Mouse (Mus musculus) erythroblast, embryonic 14.5 days (primary cell): ENCODE measurements around the gene Cep135. TPM values are rescaled to one million over a fixed set of nuclear protein-coding genes. Genes with fewer than 3 reads are reported as not detected.

Experiments used
- H3K27me3 ChIP-seq: 2 replicates; pipeline ENCODE4 v1.6.1; 2012; ENCODE audit warnings: inconsistent platforms; ENCODE audit not compliant: control insufficient read depth
- H3K36me3 ChIP-seq: 2 replicates; pipeline ENCODE4 v1.6.1; 2012; ENCODE audit warnings: mild to moderate bottlenecking, inconsistent platforms; ENCODE audit not compliant: control insufficient read depth
- H3K4me1 ChIP-seq: 2 replicates; pipeline ENCODE4 v1.6.1; 2012; ENCODE audit warnings: inconsistent platforms; ENCODE audit not compliant: control insufficient read depth
- H3K4me3 ChIP-seq: replicated peaks from 2 replicates; pipeline ENCODE3; 2012; ENCODE audit warnings: moderate library complexity, mild to moderate bottlenecking, inconsistent platforms
- H3K9me3 ChIP-seq: 2 replicates; pipeline ENCODE4 v1.6.1; 2012; ENCODE audit warnings: low read length, inconsistent platforms, mixed read lengths; ENCODE audit not compliant: control insufficient read depth
- GATA1 ChIP-seq: IDR thresholded peaks from 2 replicates; pipeline ENCODE4 v1.6.1; 2012; ENCODE audit warnings: low read length, inconsistent platforms, mixed read lengths
- TAL1 ChIP-seq: IDR thresholded peaks from 3 replicates; pipeline ENCODE4 v1.6.1; 2012; ENCODE audit warnings: low read length, inconsistent platforms, mixed read lengths
- polyA plus RNA-seq: library from polyadenylated mRNA; stranded (reverse); fragments of >175 nt; gene quantifications from 2 replicates; pipeline ENCODE4 v1.2.3, GENCODE M21; 2012

Gene Cep135
- polyA plus RNA-seq, 1 experiment = 0.53 TPM

DNA sequence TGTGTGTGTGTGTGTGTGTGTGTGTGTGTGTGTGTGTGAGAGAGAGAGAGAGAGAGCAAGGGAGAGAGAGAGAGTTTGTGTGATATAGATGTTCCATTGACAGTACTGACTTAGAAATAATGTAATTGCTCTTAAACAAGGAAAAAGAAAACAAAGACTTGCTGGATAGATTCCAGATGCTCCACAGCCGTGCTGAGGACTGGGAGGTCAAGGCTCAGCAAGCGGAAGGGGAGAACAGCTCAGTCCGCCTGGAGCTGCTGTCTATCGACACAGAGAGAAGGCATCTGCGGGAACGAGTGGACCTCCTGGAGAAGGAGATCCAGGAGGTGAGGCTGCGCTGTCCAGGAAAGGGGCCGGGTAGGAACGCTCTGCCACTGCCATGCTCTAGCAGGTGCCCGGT is 45.5 kb downstream of the Cep135 start:
- Histone ChIP-seq H3K36me3 (peaks cover 88% of the 10 kb centered on the region), H3K4me3 (no peak overlapping the region), H3K4me1 (no peaks in the 10 kb centered on the region), H3K9me3 (peaks cover 2% of the 10 kb centered on the region; the same call in 1 of the 2 replicates), H3K27me3 (no peaks in the 10 kb centered on the region)
- TF ChIP-seq GATA1 (no peak), TAL1 (no peak)

DNA sequence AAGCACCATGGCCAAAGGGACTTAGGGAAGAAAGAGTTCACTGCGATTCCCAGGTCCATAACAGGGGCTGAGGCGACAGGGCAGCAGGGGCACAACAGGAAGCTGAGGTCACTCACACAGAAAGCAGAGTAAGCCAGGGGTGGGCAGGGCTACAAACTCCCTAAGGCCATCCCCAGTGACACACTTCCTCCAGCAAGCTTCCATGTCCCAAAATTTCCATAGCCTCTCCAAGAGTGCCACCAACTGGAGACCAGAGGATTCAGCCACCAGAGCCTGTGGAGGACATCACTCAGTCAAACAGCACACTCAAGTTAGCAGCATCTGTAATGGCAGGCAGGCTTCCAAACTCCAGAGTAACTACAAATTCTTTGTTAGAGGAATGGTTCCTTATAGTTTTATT is 47.1 kb downstream of the Cep135 start:
- Histone ChIP-seq H3K4me1 (no peaks in the 10 kb centered on the region), H3K9me3 (peaks cover 2% of the 10 kb centered on the region; the same call in 1 of the 2 replicates), H3K4me3 (no peak overlapping the region), H3K27me3 (no peaks in the 10 kb centered on the region), H3K36me3 (peaks cover 88% of the 10 kb centered on the region)
- TF ChIP-seq TAL1 (no peak), GATA1 (no peak)

DNA sequence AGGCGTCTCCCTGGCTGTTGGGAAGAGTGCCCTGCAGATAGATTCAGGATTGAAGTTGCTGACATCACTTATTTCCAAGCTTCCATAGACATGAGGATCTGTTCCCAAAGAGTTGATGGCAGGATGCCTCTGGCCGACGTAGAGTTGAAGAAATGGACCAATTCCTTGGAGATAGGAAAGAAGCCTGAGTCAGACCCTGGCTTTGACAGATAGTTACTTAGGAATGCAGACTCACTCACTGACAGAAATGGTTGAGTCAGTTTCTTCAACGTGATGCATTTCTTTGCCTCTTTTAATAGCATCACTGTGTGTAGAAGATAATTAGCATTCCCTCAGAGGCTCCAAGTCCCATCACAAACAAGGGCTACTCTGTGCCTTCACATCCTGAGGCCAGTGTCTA is 53.6 kb downstream of the Cep135 start:
- TF ChIP-seq TAL1 = no peak
- no peak for TF ChIP-seq GATA1
- Histone ChIP-seq H3K9me3 (no peaks in the 10 kb centered on the region), H3K4me3 (no peak overlapping the region), H3K27me3 (no peaks in the 10 kb centered on the region), H3K36me3 (peaks cover 80% of the 10 kb centered on the region), H3K4me1 (peaks cover 24% of the 10 kb centered on the region)

DNA sequence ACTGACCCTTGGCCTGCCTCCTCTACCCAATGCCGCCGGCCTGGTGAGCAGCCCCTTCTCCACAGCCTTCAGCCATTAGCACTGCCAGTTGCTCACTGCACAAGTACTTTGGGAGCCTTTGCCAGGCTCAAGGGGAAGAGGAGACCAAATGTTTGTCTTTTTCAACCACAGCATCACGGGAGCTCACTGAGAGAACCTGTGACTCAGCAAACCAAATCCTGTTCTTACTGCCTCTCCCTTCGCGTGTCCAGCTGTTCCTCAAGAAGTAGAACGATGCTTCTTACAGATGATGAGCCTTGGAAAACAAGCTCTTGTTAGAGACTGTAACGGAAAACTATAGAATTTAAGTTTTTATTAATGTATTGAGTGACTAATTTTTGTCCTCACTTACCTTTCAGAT is 55.7 kb downstream of the Cep135 start:
- no peak for TF ChIP-seq GATA1
- no peak for TF ChIP-seq TAL1
- no peaks in the 10 kb centered on the region for H3K27me3 ChIP-seq
- peaks cover 76% of the 10 kb centered on the region for H3K36me3 ChIP-seq
- H3K4me3 ChIP-seq = no peak overlapping the region
- no peaks in the 10 kb centered on the region for H3K9me3 ChIP-seq
- peaks cover 24% of the 10 kb centered on the region for H3K4me1 ChIP-seq

DNA sequence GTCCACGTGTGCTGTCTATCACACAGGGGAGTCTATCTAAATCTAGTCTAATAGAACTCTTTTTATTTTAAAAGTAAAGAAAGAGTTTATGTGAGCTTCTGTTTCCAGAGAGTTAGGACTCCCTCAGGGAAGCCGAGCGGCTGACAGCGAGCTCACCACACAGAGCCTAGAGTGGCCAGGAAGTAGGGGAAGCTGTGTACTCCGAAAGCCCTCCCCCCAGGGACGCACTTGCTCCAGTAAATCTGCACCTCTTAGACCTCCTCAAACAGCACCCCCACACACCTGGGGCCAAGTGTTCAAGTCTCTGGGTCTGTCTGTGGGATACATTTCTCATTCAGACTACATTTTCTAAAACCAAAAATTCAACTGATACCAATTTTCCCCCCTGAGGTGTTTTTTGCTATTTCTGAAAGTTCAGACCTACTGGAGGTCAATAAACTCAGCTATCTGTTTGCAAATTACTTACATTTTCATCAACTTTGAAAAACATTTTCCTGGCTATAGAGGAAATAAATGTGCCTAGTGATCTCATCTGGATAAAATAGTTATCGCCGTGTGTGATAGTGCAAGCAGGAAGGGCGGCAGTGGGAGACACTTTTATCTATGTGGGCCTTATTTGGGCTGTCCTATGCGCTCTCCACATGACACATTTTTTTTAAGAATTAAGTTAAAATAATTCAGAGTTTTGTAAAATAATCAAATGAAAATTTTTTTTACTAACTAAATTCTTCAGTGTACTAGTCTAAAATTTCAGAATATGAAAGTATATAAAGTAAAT is 56.8 kb downstream of the Cep135 start:
- Histone ChIP-seq H3K9me3 (no peaks in the 10 kb centered on the region), H3K4me1 (peaks cover 24% of the 10 kb centered on the region), H3K27me3 (no peaks in the 10 kb centered on the region), H3K4me3 (no peak overlapping the region), H3K36me3 (peaks cover 67% of the 10 kb centered on the region)
- TF ChIP-seq GATA1 (no peak), TAL1 (no peak)

GRCm38 (mm10) chr5:76649897-76650296 is 61.4 kb downstream of the Cep135 start:
- peaks cover 26% of the 10 kb centered on the region for H3K36me3 ChIP-seq
- H3K27me3 ChIP-seq = no peaks in the 10 kb centered on the region
- H3K9me3 ChIP-seq = no peaks in the 10 kb centered on the region
- H3K4me1 ChIP-seq = peaks cover 16% of the 10 kb centered on the region
- H3K4me3 ChIP-seq = no peak overlapping the region
- no peak for TF ChIP-seq GATA1
- no peak for TF ChIP-seq TAL1

DNA sequence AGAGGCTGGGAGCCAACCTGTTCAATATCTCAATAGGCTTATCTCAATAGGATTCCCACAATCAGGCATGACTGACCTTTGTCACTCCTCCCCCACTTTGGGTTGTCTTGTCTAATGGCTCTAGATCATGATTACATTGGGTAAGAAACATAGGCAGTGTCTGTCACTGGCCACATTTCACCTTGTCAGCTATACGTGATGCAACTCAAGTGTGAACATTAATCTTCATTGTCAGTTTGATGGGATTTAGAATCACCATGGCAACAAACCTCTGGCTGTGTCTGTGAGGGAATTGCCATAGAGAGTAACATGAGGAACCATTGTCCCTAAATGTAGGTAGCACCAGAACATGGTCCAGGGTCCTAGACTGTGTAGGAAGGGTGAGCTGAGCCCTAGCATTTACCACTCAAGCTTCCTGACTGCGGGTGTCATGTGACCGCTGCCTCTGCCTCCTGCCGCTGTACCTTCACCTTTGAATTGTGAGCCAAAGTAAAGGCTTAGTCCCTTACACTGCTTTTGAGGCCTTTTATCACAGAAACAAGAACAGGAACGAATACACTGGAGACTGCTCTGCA is 62.7 kb downstream of the Cep135 start:
- Histone ChIP-seq H3K9me3 (no peaks in the 10 kb centered on the region), H3K4me1 (peaks cover 14% of the 10 kb centered on the region), H3K4me3 (no peak overlapping the region), H3K36me3 (peaks cover 25% of the 10 kb centered on the region), H3K27me3 (no peaks in the 10 kb centered on the region)
- TF ChIP-seq TAL1 = no peak
- TF ChIP-seq GATA1 = no peak

- H3K4me3 ChIP-seq = peak within 1 kb of the TSS; percentile 88
- H3K9me3 ChIP-seq = no peaks in the 10 kb centered on the region
- H3K4me1 ChIP-seq = peaks cover 55% of the 10 kb centered on the region
- peaks cover 28% of the 10 kb centered on the region for H3K36me3 ChIP-seq
- TF ChIP-seq GATA1 = no peak
- no peak for TF ChIP-seq TAL1
- no peaks in the 10 kb centered on the region for H3K27me3 ChIP-seq
Observed at GRCm38 (mm10) chr5:76656212-76656611, 67.7 kb downstream of the Cep135 start, which contains the start of gene C530008M17Rik. C530008M17Rik (plus strand) TSS chr5:76656512.

DNA sequence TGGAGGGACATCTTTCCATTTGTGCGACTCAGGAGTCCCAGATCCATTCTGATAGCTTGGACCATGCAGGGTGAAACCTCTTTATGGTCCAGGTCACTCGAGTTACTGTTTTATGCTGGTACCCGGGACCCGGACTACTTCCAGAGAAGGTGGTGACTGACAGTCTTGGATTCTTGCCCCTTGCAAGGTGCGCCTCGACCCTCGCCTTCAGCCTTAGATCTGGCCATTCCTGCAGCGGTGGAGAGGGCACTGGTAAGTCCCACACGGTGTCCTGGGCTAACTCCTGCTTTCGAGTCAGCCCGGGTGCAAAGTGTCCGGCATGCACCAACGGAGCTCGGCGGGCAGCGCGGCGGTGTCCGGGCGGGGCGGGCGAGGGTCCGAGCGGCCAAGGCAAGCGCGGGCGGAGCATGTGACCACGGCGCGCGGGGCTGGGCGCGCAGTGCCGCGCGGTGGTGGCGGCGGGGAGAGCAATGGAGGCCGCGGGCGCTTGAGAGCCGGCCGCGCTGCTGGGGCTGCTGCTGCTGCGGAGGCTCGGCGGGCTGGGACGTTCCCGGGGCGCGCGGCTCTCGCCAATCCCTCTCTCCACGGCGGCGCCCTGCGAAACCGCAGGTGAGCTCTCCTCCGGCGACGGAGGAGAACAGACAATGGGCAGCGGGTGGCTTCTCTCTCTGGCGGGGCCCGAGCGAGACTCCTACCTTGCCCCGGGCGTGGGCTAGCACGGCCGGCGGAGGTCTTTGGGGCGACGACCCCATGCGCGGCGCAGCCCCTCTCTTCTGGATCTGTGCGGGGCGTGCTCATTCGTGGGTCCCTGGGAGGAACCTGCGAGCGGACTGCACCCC is 69.0 kb downstream of the Cep135 start:
- Histone ChIP-seq H3K36me3 (peaks cover 36% of the 10 kb centered on the region), H3K9me3 (no peaks in the 10 kb centered on the region), H3K4me1 (peaks cover 67% of the 10 kb centered on the region), H3K4me3 (peak overlapping the region; percentile 88), H3K27me3 (no peaks in the 10 kb centered on the region)
- TF ChIP-seq TAL1 = no peak
- TF ChIP-seq GATA1 = no peak
